Mouse (Mus musculus) limb, embryonic 11.5 days (tissue): ENCODE data around the gene Ppp6r1. TPM values are rescaled to one million over a fixed set of nuclear protein-coding genes. Genes with fewer than 3 reads are reported as not detected.

Experiments used
- ATAC-seq: fragments of 200-750 bp; cut with Nextera tagmentation; 2 replicates; pipeline ENCODE4 v1.8.0; 2017; ENCODE audit warnings: low read depth; ENCODE audit not compliant: insufficient number of reproducible peaks, low FRiP score, low TSS enrichment
- DNase-seq: peaks from one replicate; pipeline ENCODE4 v3.0.0-alpha.2; 2015; ENCODE audit warnings: low spot score
- H3K27ac ChIP-seq: fragments of 300-500 bp; sonication (generic); replicated peaks from 2 replicates; pipeline ENCODE4 v1.5.1; 2014; ENCODE audit warnings: low read depth, mild to moderate bottlenecking, low read length
- H3K27me3 ChIP-seq: fragments of 300-500 bp; sonication (generic); 2 replicates; pipeline ENCODE4 v1.6.1; 2014; ENCODE audit warnings: mild to moderate bottlenecking, low read length, mixed read lengths; ENCODE audit not compliant: control insufficient read depth, insufficient read depth
- H3K36me3 ChIP-seq: fragments of 300-500 bp; sonication (generic); 2 replicates; pipeline ENCODE4 v1.6.1; 2014; ENCODE audit warnings: mild to moderate bottlenecking, low read length, moderate library complexity, mixed read lengths; ENCODE audit not compliant: control insufficient read depth, insufficient read depth
- H3K4me1 ChIP-seq: fragments of 300-500 bp; sonication (generic); 2 replicates; pipeline ENCODE4 v1.6.1; 2014; ENCODE audit warnings: low read length, mixed read lengths; ENCODE audit not compliant: control insufficient read depth, insufficient read depth
- H3K4me2 ChIP-seq: fragments of 300-500 bp; sonication (generic); 2 replicates; pipeline ENCODE4 v1.6.1; 2014; ENCODE audit warnings: low read depth, mild to moderate bottlenecking, moderate library complexity; ENCODE audit not compliant: severe bottlenecking
- H3K4me3 ChIP-seq: fragments of 300-500 bp; sonication (generic); 2 replicates; pipeline ENCODE4 v1.5.1; 2014; ENCODE audit warnings: low read depth, low read length
- H3K9ac ChIP-seq: fragments of 300-500 bp; sonication (generic); 2 replicates; pipeline ENCODE4 v1.6.1; 2014; ENCODE audit warnings: mild to moderate bottlenecking, low read length
- H3K9me3 ChIP-seq: fragments of 300-500 bp; sonication (generic); 2 replicates; pipeline ENCODE4 v1.6.1; 2016; ENCODE audit warnings: low read length; ENCODE audit not compliant: control insufficient read depth
- WGBS: fragments of 180-500 bp; shearing (Covaris S2); extraction: QIAGEN DNeasy Blood & Tissue Kit; methylation state at CpG from one replicate; pipeline ENCODE4 v1.1.7; 2014; 5-methylcytosine and 5-hydroxymethylcytosine counted together
- polyA plus RNA-seq: library from polyadenylated mRNA; unstranded; fragments of >200 nt; fragmentation: Nextera tagmentation; extraction: Ambion mirVana; gene quantifications from 2 replicates; pipeline ENCODE4 v1.2.1, GENCODE M21; 2014

Ppp6r1 gene
- polyA plus RNA-seq, 1 experiment from 2014 or later, result 4.9 TPM

- DNase-seq, result no peak
- WGBS, result 95% methylated on average over 5 of the region's 5 CpGs
- peaks cover 10% of the 10 kb centered on the region for H3K36me3 ChIP-seq
- no peak for ATAC-seq
- no peaks in the 10 kb centered on the region for H3K27me3 ChIP-seq
- H3K4me2 ChIP-seq, result no peak overlapping the region
- H3K27ac ChIP-seq, result no peak overlapping the region
- H3K4me1 ChIP-seq, result no peaks in the 10 kb centered on the region
- H3K9ac ChIP-seq, result no peak overlapping the region
- H3K4me3 ChIP-seq, result no peak overlapping the region
- H3K9me3 ChIP-seq, result no peaks in the 10 kb centered on the region
These were observed 8.1 kb upstream of the Ppp6r1 start for GRCm38 (mm10) chr7:4666871-4667270.

DNA sequence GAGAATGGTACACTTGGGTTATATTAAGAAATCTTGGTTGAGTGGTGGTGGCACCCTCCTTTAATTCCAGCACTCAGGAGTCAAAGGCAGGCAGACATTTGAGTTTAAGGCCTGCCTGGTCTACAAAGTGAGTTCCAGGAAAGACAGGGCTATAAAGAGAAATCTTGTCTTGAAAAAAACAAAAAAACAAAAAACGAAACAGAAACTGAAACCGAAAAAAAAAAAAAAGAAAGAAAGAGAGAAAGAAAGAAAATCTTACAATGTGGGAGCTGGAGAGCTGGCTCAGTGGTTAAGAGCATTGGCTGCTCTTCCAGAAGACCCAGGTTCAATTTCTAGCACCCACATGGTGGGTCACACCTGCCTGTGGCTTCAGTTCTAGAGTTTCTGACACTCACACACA lies 4.9 kb upstream of the Ppp6r1 start:
- H3K9me3 ChIP-seq, result no peaks in the 10 kb centered on the region
- H3K36me3 ChIP-seq, result peaks cover 6% of the 10 kb centered on the region
- H3K4me2 ChIP-seq, result no peak overlapping the region
- DNase-seq (no peak), ATAC-seq (no peak)
- H3K4me3 ChIP-seq, result no peak overlapping the region
- no peaks in the 10 kb centered on the region for H3K4me1 ChIP-seq
- H3K9ac ChIP-seq, result no peak overlapping the region
- H3K27ac ChIP-seq, result no peak overlapping the region
- 84% methylated on average over 2 of the region's 2 CpGs for WGBS
- no peaks in the 10 kb centered on the region for H3K27me3 ChIP-seq

DNA sequence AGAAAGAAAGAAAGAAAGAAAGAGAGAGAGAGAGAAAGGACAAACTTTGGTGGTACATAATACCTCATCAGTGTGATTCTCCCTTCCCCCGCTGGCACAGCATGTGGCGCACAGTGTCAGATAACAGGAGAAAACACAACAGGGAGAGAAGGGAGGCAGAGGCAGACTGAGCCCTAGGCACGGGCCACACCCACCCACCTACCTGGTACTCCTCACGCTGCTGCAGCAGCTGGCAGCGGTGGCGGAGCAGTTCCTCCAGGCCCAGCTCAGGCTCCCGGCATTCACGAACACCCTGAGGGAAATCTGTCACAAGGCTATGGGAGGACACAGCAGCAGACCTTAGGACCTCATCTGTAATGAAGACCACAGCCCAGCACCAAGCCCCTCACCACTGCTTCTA lies 4.4 kb upstream of the Ppp6r1 start:
- no peak overlapping the region for H3K9ac ChIP-seq
- peaks cover 6% of the 10 kb centered on the region for H3K36me3 ChIP-seq
- no peaks in the 10 kb centered on the region for H3K4me1 ChIP-seq
- DNase-seq (no peak), ATAC-seq (no peak)
- no peak overlapping the region for H3K4me2 ChIP-seq
- no peak overlapping the region for H3K27ac ChIP-seq
- H3K4me3 ChIP-seq, result no peak overlapping the region
- 73% methylated on average over 8 of the region's 8 CpGs for WGBS
- H3K9me3 ChIP-seq, result no peaks in the 10 kb centered on the region
- no peaks in the 10 kb centered on the region for H3K27me3 ChIP-seq

DNA sequence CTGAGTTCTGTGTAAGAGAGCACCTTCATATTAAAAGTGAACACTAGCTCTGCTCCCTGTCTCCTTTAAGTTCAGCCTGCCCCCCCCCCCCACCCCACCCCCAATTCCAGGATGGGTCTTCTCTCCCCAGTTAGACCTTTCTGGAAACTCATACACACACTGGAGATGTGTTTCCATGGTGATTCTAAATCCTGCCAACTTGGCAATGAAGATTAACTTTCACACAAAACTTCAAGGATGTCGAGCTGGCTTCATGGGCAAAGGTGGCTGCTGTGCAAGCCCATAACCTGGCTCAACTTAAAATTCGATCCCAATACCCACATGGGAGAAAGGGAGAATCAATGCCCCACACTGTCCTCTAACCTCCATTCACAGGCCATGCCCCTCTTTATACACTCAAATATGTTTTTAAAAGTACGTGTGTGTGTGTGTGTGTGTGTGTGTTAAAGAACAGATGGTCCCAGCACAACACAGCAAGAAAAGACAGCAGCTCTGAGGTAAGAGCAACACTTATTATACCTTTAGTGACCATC lies 1.2 kb upstream of the Ppp6r1 start:
- H3K27ac ChIP-seq, result peak overlapping the region; percentile 86; the same call in 1 of the 2 replicates
- H3K4me2 ChIP-seq, result peak overlapping the region; percentile 88
- DNase-seq, result no peak
- no peaks in the 10 kb centered on the region for H3K27me3 ChIP-seq
- no peaks in the 10 kb centered on the region; the same call in 1 of the 2 replicates for H3K36me3 ChIP-seq
- no peak overlapping the region; the same call in 1 of the 2 replicates for H3K9ac ChIP-seq
- H3K9me3 ChIP-seq, result no peaks in the 10 kb centered on the region
- H3K4me3 ChIP-seq, result peak overlapping the region; percentile 78; the same call in 1 of the 2 replicates
- 74% methylated on average over 3 of the region's 3 CpGs for whole genome bisulfite sequencing
- no peak for ATAC-seq
- H3K4me1 ChIP-seq, result peaks cover 11% of the 10 kb centered on the region

DNA sequence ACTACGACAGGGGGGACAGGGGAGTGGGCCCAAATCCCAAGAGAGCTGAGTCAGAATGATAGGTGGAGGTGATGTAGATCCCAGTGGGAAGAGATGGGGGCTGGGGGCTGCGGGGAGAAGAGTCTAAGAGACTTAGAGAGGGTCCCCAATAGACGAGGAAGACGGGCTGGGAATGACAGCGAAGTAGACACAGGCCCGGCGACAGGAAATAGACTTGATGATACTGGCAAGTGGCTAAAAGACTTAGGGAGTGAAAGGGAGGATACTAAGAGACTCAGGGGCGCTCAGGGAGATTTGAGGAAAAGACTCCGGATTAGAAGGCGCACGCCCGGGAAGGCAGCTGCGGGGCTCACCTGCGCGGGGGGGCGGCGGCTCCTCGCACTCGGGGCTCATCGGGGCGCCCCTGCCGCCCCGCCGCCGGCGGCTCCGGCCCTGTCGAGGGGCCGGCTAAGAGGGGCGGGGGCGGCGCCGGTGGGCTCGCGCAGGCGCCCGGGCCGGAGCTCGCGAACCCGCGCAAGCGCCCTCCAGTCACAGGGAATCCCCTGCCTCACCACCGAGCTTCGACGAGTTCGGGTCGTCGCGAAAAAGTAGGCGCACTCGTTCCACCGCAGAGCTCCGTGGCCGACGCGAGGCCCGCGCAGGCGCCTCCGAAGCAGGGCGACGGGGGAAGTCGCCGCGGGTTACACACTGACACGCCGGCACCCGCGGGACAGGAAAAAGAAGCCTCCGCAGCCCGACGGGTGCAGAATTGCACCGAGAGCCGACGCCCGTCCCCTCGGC lies 501 bp downstream of the Ppp6r1 start:
- DNase-seq (no peak), ATAC-seq (peak; percentile 73)
- Histone ChIP-seq H3K27me3 (no peaks in the 10 kb centered on the region), H3K36me3 (no peaks in the 10 kb centered on the region; the same call in 1 of the 2 replicates), H3K4me3 (peak overlapping the region; percentile 78), H3K9ac (peak overlapping the region; percentile 87), H3K9me3 (no peaks in the 10 kb centered on the region), H3K4me1 (peaks cover 11% of the 10 kb centered on the region), H3K27ac (peak overlapping the region; percentile 86), H3K4me2 (peak overlapping the region; percentile 88)
- under 1% methylated on average over 73 of the region's 78 CpGs for WGBS

DNA sequence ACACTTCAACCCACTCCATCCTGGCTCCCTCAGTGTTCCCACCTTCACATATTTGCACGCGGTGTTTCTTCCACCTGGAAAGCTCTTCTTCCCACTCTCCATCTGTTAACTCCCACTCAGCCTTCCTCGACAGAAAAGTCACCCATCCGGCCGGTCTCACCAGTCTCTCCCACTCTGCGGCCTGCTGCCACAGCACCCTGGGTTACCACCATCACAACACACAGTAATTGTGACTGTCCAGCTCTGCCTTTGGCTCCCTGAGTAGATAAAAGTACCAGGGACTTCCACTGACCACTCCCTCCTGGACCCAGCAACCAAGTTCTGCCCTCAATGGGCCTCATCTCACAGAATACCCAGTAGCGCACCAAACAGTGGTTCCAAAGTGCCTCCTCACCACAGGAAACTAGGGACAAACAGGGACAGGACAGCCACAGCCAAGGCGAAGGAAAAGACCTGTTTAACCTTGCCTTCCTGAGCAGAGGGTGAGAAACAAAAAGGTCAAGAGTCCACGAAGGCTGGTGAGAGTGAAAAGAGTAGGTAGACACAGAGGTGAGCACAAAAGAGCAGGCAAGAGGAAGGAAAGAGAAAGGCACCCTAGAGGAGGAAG lies 1.2 kb downstream of the Ppp6r1 start:
- WGBS, result 54% methylated on average over 9 of the region's 9 CpGs
- Histone ChIP-seq H3K27ac (no peak overlapping the region), H3K4me1 (peaks cover 11% of the 10 kb centered on the region)

DNA sequence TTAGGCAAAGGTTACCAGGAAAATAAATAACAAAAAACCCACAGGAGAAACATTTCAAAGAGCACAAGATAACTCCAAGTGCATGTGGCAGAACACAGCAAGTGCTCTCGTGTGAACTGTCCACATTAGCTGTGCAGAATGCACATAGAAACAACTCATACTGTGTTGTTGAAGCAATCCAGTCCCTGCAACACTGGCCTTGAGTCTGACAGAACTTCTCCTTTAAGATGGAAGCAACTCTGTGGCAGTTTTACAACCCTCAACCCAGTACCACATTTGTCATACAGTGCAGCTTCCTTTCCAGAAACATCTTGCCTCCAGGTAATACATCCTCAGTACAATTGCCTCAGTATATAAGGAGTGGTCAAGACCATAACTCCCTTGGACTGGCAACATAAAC lies 2.0 kb downstream of the Ppp6r1 start:
- Histone ChIP-seq H3K4me3 (peak overlapping the region; percentile 78; the same call in 1 of the 2 replicates), H3K4me2 (peak overlapping the region; percentile 88; the same call in 1 of the 2 replicates), H3K27me3 (no peaks in the 10 kb centered on the region), H3K9ac (no peak overlapping the region), H3K4me1 (peaks cover 11% of the 10 kb centered on the region), H3K27ac (no peak overlapping the region), H3K36me3 (peaks cover 2% of the 10 kb centered on the region; the same call in 1 of the 2 replicates), H3K9me3 (no peaks in the 10 kb centered on the region)
- 82% methylated on average over 1 of the region's 1 CpGs for WGBS
- DNase-seq, result no peak
- ATAC-seq, result no peak

More for the DNA sequence above, 1.2 kb downstream of the Ppp6r1 start:
- ATAC-seq (no peak), DNase-seq (no peak)
- Histone ChIP-seq H3K4me3 (peak overlapping the region; percentile 78), H3K9me3 (no peaks in the 10 kb centered on the region), H3K36me3 (no peaks in the 10 kb centered on the region; the same call in 1 of the 2 replicates), H3K4me2 (peak overlapping the region; percentile 88), H3K9ac (peak overlapping the region; percentile 87), H3K27me3 (no peaks in the 10 kb centered on the region)

GRCm38 (mm10) chr7:4655916-4656315 lies 2.9 kb downstream of the Ppp6r1 start:
- WGBS, result 96% methylated on average over 1 of the region's 1 CpGs
- H3K4me3 ChIP-seq, result no peak overlapping the region
- H3K27ac ChIP-seq, result no peak overlapping the region
- DNase-seq (no peak), ATAC-seq (no peak)
- H3K36me3 ChIP-seq, result peaks cover 5% of the 10 kb centered on the region; the same call in 1 of the 2 replicates
- H3K27me3 ChIP-seq, result no peaks in the 10 kb centered on the region
- no peak overlapping the region for H3K9ac ChIP-seq
- no peak overlapping the region for H3K4me2 ChIP-seq
- no peaks in the 10 kb centered on the region; the same call in 1 of the 2 replicates for H3K9me3 ChIP-seq
- peaks cover 11% of the 10 kb centered on the region for H3K4me1 ChIP-seq
